Mouse (Mus musculus) small intestine, adult 2 months (tissue): ENCODE results near the gene Catsperg2. TPM values are rescaled to one million over a fixed set of nuclear protein-coding genes. Genes with fewer than 3 reads are reported as not detected.
"Not testable (repeated sequence)": the region's sequence is repeated elsewhere in the genome, so short reads cannot be mapped to it uniquely, and the experiment has no call there.

Experiments used
- H3K27ac ChIP-seq: fragments of 200-500 bp; 2 replicates; pipeline ENCODE4 v1.5.1; 2012; ENCODE audit warnings: low read depth, low read length, control low read depth, inconsistent platforms; ENCODE audit not compliant: insufficient read depth
- H3K27me3 ChIP-seq: fragments of 200-500 bp; 2 replicates; pipeline ENCODE4 v1.6.1; 2012; ENCODE audit warnings: mild to moderate bottlenecking, moderate library complexity, low read length, inconsistent platforms; ENCODE audit not compliant: control insufficient read depth, insufficient read depth
- H3K36me3 ChIP-seq: fragments of 200-500 bp; 2 replicates; pipeline ENCODE4 v1.6.1; 2012; ENCODE audit warnings: mild to moderate bottlenecking, low read length, control low read depth, inconsistent platforms; ENCODE audit not compliant: control insufficient read depth, insufficient read depth
- H3K4me1 ChIP-seq: fragments of 200-500 bp; 2 replicates; pipeline ENCODE4 v1.6.1; 2012; ENCODE audit warnings: low read length, inconsistent platforms, mixed read lengths; ENCODE audit not compliant: control insufficient read depth, insufficient read depth, insufficient read length
- H3K4me3 ChIP-seq: fragments of 200-500 bp; 2 replicates; pipeline ENCODE4 v1.5.1; 2012; ENCODE audit warnings: low read depth, mild to moderate bottlenecking, control low read depth, inconsistent platforms, low read length, moderate library complexity
- CTCF ChIP-seq: fragments of 200-500 bp; IDR thresholded peaks from 2 replicates; pipeline ENCODE4 v1.5.1; 2012; ENCODE audit warnings: low read depth, mild to moderate bottlenecking, control low read depth, inconsistent platforms, low read length, moderate library complexity, mixed read lengths; ENCODE audit not compliant: insufficient replicate concordance, insufficient read length; ENCODE audit errors: extremely low read depth
- POLR2A ChIP-seq: fragments of 200-500 bp; IDR thresholded peaks from 2 replicates; pipeline ENCODE4 v1.6.1; 2012; ENCODE audit warnings: low read depth, mild to moderate bottlenecking, control low read depth, inconsistent platforms, low read length, moderate library complexity
- WGBS: fragments of 180-500 bp; shearing (Covaris S2); methylation state at CpG from one replicate; pipeline ENCODE4 v1.1.7; 2018; 5-methylcytosine and 5-hydroxymethylcytosine counted together
- polyA plus RNA-seq: library from polyadenylated mRNA; depleted of rRNA; stranded (reverse); fragments of >200 nt; gene quantifications from 2 replicates; pipeline ENCODE4 v1.2.3, GENCODE M21; 2012; rRNA removed

The Catsperg2 gene
- polyA plus RNA-seq: not detected in 2 replicates

DNA sequence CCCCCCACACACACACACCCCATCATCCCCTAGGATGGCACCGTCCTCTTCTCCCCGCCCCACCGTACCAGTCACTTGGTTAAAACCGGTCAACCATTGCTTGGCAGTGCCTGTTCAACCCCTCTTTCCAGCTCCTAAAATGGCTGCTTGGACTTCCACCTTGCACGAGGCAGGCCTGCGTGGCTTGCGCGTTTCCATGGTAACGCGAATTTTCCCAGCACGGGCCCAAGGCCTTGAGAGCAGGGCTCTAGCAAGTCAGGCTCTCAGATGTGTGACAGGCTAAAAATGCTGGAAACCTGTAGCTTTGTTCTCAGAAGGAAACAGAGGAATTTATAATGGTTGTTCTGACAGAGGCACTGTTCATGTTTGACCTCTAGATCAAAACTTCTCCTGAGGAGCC lies at the start of gene Catsperg2:
Gene Catsperg2 (minus strand): TSS at position 173 of the 400 bp plus-strand sequence.
- H3K27me3 ChIP-seq, H3K4me3 ChIP-seq, H3K27ac ChIP-seq, H3K4me1 ChIP-seq, H3K36me3 ChIP-seq: not testable (repeated sequence)
- 74% methylated on average over 11 of the region's 11 CpGs for WGBS

DNA sequence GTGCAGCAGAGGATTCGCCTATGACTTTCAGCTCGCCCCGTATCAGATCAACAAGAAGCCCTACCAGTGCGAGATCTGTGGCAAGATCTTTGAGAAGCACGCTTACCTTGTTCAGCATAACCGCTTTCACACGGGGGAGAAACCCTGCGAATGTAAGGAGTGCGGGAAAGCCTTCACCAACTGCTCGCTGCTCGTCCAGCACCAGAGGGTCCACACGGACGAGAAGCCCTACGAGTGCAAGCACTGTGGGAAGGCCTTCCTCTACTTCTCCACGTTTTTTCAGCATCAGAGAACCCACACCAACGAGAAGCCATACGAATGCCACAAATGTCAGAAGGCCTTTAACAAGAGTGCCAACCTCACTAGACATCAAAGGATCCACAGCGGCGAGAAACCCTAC lies 49.7 kb upstream of the Catsperg2 start:
- no peak overlapping the region for H3K27ac ChIP-seq
- no peaks in the 10 kb centered on the region for H3K4me1 ChIP-seq
- TF ChIP-seq POLR2A (no peak), CTCF (no peak)
- H3K36me3 ChIP-seq: peaks cover 56% of the 10 kb centered on the region
- H3K27me3 ChIP-seq: no peaks in the 10 kb centered on the region
- H3K4me3 ChIP-seq: no peak overlapping the region
- 98% methylated on average over 19 of the region's 19 CpGs for WGBS

DNA sequence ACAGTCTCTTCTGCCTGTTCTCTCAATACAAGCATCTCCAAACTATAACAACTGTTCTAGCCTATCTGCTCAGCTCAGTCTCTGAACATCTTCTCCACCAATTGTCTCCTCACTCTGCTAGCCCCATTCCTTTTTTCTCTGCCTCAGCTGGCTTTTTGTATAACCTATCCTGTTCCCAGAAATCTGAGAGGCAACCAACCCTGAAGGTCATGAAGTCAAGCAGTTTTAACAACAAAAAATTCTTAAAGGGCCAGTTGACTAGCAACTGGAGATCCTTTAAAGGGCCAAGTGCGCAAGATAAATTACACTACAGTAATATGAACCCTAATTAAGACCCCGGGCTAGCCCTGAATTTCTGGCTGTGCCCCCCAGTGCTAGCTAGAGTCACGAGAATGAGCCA lies 47.5 kb upstream of the Catsperg2 start:
- Histone ChIP-seq H3K27ac (no peak overlapping the region), H3K4me1 (peaks cover 6% of the 10 kb centered on the region; the same call in 1 of the 2 replicates), H3K27me3 (no peaks in the 10 kb centered on the region), H3K4me3 (no peak overlapping the region), H3K36me3 (peaks cover 56% of the 10 kb centered on the region)
- TF ChIP-seq POLR2A (no peak), CTCF (no peak)
- WGBS: 98% methylated on average over 3 of the region's 3 CpGs

DNA sequence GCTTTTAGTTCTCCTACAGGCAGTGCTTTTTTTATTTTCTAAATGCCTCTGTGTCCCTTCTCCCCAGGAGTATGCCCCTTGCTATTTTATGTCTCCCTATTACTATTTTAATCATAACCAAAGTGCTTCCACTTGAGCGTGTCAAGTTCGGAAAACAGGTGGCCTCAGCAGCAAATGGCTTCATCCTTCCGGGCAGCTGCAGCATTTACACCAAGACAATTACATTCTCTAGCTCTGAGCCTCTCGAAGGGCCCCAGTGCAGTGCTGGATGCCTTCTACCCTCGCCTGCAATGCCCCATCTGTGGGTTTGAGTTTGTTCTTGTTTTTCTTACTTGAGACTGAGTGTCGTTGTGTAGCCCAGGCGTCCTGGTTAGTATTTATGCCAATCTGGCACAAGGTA lies 46.7 kb upstream of the Catsperg2 start:
- H3K27ac ChIP-seq: no peak overlapping the region
- H3K27me3 ChIP-seq: no peaks in the 10 kb centered on the region
- TF ChIP-seq POLR2A (no peak), CTCF (no peak)

DNA sequence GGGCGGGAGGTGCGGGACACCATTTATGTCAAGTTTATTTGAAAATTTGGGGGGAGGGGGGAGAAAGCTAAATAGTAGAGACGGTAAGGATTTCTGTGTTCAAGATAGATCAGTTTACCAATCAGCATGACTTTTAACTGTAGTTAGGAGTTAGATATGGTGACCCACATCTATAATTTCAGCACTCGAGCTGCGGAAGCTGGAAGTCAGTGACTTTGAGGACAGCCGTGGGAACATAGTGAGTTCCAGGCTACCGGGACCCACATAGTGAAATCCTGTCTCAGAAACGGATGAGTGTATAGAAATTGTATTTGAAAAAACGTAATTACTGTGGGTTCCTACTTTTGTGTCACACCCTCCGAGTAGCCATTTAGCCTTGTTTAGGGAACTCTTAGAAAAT lies 42.1 kb upstream of the Catsperg2 start:
- Histone ChIP-seq H3K4me1 (peaks cover 11% of the 10 kb centered on the region; the same call in 1 of the 2 replicates), H3K36me3 (peaks cover 10% of the 10 kb centered on the region), H3K4me3 (peak overlapping the region; percentile 99), H3K27me3 (no peaks in the 10 kb centered on the region), H3K27ac (peak overlapping the region; percentile 91; the same call in 1 of the 2 replicates)
- TF ChIP-seq CTCF: no peak
- TF ChIP-seq POLR2A: no peak
- 2% methylated on average over 10 of the region's 10 CpGs for WGBS

More for the DNA sequence above, 46.7 kb upstream of the Catsperg2 start:
- Histone ChIP-seq H3K36me3 (peaks cover 49% of the 10 kb centered on the region), H3K4me3 (no peak overlapping the region), H3K4me1 (peaks cover 8% of the 10 kb centered on the region; the same call in 1 of the 2 replicates)
- 92% methylated on average over 7 of the region's 7 CpGs for whole genome bisulfite sequencing

DNA sequence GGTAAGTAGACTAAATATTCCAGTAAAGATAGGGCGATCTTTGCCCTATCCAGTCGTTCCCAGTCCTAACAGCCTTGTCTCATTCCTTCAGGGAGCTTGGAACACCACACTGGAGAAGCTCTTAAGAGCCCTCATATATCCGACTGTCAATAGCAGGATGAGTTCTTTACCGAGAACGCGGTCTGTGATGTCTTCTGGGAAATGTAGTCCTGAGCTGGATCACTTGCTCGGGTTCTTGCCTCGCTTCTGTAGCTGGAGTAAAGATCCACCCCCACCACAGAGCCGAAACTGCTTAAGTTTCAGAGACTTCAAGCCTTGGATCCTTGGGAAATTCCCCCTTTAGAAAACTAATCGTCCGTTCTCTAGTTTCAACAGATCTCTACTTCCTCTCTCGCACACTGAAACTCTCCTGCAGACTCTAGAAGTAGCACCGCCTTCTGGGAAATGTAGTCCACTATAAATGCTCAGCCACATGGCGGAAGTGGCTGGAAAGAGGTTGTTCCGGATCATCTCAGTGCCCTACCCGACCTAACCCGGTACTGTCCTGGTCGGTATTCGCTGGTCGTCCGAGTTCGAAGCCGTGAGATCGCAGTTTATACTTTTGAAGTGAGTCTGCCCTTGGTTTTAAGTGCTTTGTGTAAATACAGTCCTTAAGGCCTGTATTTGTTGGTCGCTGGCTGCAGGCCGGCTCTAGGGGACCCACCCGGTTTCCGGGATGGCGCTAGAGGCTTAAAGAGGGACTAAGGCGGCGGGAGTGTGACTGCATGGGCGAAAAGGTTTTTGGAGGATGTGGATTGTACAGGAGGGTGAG lies 41.5 kb upstream of the Catsperg2 start, which contains the start of gene Zfp84:
Gene Zfp84 (plus strand): TSS at position 463 of the 811 bp plus-strand sequence.
- no peaks in the 10 kb centered on the region for H3K27me3 ChIP-seq
- peaks cover 5% of the 10 kb centered on the region; the same call in 1 of the 2 replicates for H3K36me3 ChIP-seq
- WGBS: under 1% methylated on average over 32 of the region's 32 CpGs
- peak within 1 kb of the TSS; percentile 96 for H3K27ac ChIP-seq
- peak; percentile 58; the same call in 1 of the 2 replicates for TF ChIP-seq POLR2A
- no peak; the same call in 1 of the 2 replicates for TF ChIP-seq CTCF
- H3K4me3 ChIP-seq: peak within 1 kb of the TSS; percentile 99
- peaks cover 11% of the 10 kb centered on the region; the same call in 1 of the 2 replicates for H3K4me1 ChIP-seq

DNA sequence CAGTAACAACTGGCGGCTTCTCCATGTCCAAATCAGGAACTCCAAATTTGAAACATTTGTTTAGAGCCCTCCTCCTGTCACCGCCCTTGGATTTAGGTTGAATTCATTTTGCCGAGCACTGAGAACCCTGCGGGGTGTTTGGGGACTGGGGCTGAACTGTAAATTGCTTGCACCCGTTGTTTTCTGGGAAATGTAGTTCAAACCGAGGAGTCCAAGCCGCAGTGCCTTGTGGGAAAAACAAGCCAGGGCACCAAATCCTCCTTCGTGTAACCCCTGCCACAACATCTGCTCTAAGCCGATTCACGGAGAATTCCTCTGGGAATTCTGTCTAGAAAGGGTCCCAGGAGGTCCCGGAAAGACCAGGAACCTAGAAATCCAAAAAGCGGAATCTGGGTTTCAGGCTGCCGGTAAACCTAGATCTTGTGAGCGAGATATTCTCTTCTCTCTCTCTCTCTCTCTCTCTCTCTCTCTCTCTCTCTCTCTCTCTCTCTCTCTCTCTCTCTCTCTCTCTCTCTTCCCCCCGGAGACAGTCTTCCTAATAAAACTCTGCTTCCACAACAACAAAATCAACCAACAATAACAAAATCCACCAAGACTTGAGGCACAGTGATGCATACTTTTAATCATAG lies 40.3 kb upstream of the Catsperg2 start:
- peak overlapping the region; percentile 44; the same call in 1 of the 2 replicates for H3K27ac ChIP-seq

More for the DNA sequence above, 40.3 kb upstream of the Catsperg2 start:
- WGBS: 2% methylated on average over 15 of the region's 15 CpGs
- no peaks in the 10 kb centered on the region for H3K27me3 ChIP-seq
- peaks cover 3% of the 10 kb centered on the region; the same call in 1 of the 2 replicates for H3K36me3 ChIP-seq
- TF ChIP-seq CTCF (no peak; the same call in 1 of the 2 replicates), POLR2A (peak; percentile 49; the same call in 1 of the 2 replicates)
- peaks cover 11% of the 10 kb centered on the region; the same call in 1 of the 2 replicates for H3K4me1 ChIP-seq
- peak overlapping the region; percentile 70 for H3K4me3 ChIP-seq
